Mouse (Mus musculus): ENCODE results near the gene Tm9sf4. TPM values are rescaled to one million over a fixed set of nuclear protein-coding genes. Genes with fewer than 3 reads are reported as not detected.

Tm9sf4 gene
- polyA plus RNA-seq, 1 experiment from 2014 or later, result 88.1 TPM

DNA sequence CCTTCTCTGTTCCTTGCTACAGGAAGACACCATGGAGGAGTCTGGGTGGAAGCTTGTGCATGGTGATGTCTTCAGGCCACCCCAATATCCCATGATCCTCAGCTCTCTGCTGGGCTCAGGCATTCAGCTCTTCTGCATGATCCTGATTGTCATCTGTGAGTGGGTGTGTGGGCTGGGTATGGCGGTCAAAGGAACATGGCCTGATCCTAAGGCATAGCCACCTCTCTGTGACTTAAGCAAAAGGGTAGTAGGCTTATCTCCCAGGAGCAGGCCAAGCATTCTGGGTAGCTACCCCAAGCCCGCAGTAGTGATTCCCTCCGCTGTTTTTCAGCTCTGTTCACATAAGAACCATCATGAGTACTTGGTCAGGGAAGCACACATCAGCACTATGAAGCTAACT lies 33.2 kb downstream of the Tm9sf4 start:
- no peak for ATAC-seq (ENCODE audit: insufficient number of reproducible peaks, insufficient read depth, low FRiP score, low TSS enrichment)
- Histone ChIP-seq H3K27me3 (no peaks in the 10 kb centered on the region), H3K27ac (no peak overlapping the region), H3K9me3 (no peaks in the 10 kb centered on the region), H3K4me3 (no peak overlapping the region), H3K4me2 (replicated peaks) (no peak overlapping the region), H3K4me1 (no peaks in the 10 kb centered on the region), H3K36me3 (peaks cover 70% of the 10 kb centered on the region), H3K9ac (no peak overlapping the region)
- 96% methylated on average over 3 of the region's 3 CpGs for WGBS

- H3K36me3 ChIP-seq, result peaks cover 68% of the 10 kb centered on the region
- H3K9me3 ChIP-seq, result no peaks in the 10 kb centered on the region
- no peak for ATAC-seq (ENCODE audit: insufficient number of reproducible peaks, insufficient read depth, low FRiP score, low TSS enrichment)
- H3K27ac ChIP-seq, result no peak overlapping the region
- H3K4me1 ChIP-seq, result no peaks in the 10 kb centered on the region
- no peak overlapping the region for H3K4me3 ChIP-seq
- H3K27me3 ChIP-seq, result no peaks in the 10 kb centered on the region
- no peak overlapping the region for H3K4me2 ChIP-seq (replicated peaks)
- WGBS, result 73% methylated on average over 5 of the region's 5 CpGs
- H3K9ac ChIP-seq, result no peak overlapping the region
These were observed 37.4 kb downstream of the Tm9sf4 start for GRCm38 (mm10) chr2:153198485-153198884.

DNA sequence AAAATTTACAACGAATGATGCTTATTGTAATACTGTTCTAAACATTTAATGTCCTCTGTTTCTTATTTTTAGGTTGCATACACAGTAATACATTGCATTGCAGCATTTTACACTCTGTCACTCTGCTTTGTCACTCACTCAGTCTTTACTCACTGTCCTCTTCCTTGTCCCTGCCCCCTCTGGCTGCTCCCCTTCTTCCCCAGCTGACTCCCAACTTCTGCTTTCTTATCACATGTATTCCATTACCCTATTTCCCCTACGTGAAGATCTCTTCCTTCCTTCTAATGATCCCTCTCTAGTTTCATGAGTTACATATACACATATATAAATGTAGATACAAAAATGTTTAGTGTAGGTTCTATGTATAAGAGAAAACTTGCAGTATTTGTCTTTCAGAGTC lies 38.0 kb downstream of the Tm9sf4 start:
- Histone ChIP-seq H3K9ac (no peak overlapping the region), H3K36me3 (peaks cover 71% of the 10 kb centered on the region), H3K4me3 (no peak overlapping the region), H3K4me1 (no peaks in the 10 kb centered on the region), H3K27me3 (no peaks in the 10 kb centered on the region), H3K27ac (no peak overlapping the region), H3K9me3 (no peaks in the 10 kb centered on the region), H3K4me2 (replicated peaks) (no peak overlapping the region)
- WGBS, result 86% methylated on average over 2 of the region's 2 CpGs
- ATAC-seq (ENCODE audit: insufficient number of reproducible peaks, insufficient read depth, low FRiP score, low TSS enrichment), result no peak

DNA sequence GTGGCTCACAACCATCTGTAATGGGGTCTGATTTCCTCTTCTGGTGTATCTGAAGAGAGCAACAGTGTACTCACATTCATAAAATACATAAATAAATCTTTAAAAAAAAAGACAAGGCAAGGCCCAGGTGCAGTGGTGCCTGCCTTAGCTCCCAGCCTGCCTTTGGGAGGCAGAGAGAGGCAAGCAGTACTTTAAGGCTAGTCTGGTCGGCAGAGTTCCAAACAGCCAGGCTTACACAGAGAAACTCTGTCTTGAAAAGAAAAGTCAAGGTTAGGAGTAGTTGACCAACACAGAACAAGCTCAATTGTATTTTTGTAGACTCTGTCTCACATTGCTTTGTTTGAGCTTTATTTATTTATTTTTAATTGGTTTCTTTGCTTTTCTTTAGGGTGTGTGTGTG lies 41.7 kb downstream of the Tm9sf4 start:
- WGBS, result 79% methylated on average over 1 of the region's 1 CpGs

GRCm38 (mm10) chr2:153208149-153208548 lies 47.0 kb downstream of the Tm9sf4 start:
- peaks cover 64% of the 10 kb centered on the region for H3K36me3 ChIP-seq
- no peaks in the 10 kb centered on the region for H3K9me3 ChIP-seq
- no peak overlapping the region for H3K9ac ChIP-seq
- no peaks in the 10 kb centered on the region for H3K4me1 ChIP-seq
- WGBS, result 97% methylated on average over 2 of the region's 2 CpGs
- no peak for ATAC-seq (ENCODE audit: insufficient number of reproducible peaks, insufficient read depth, low FRiP score, low TSS enrichment)
- H3K27ac ChIP-seq, result no peak overlapping the region
- no peak overlapping the region for H3K4me3 ChIP-seq
- no peak overlapping the region for H3K4me2 ChIP-seq (replicated peaks)
- no peaks in the 10 kb centered on the region for H3K27me3 ChIP-seq

More for the DNA sequence above, 41.7 kb downstream of the Tm9sf4 start:
- no peak overlapping the region for H3K27ac ChIP-seq
- H3K4me2 ChIP-seq (replicated peaks), result no peak overlapping the region
- H3K9me3 ChIP-seq, result no peaks in the 10 kb centered on the region
- no peak for ATAC-seq (ENCODE audit: insufficient number of reproducible peaks, insufficient read depth, low FRiP score, low TSS enrichment)
- H3K36me3 ChIP-seq, result peaks cover 78% of the 10 kb centered on the region
- no peaks in the 10 kb centered on the region for H3K27me3 ChIP-seq
- H3K9ac ChIP-seq, result no peak overlapping the region
- H3K4me1 ChIP-seq, result no peaks in the 10 kb centered on the region
- H3K4me3 ChIP-seq, result no peak overlapping the region

DNA sequence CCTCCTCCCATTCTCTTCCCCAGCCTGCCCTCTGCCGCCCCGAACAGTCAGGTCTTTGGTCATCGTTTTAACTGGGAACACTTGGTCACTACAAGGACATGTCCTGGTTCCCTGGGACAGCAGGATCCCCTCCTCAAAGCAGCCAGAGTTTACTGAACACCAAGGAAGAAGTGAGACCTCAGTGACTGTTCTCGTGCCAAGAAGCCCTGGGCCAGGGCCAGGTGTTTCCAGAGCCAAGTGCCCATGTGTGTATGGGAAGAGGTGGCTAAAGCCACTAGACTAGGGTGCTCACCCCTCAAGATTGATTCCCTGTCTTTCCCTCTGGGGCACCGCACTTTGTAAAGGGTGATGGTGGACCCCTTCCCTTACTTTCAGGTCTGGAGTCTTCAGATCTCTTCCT lies 48.2 kb downstream of the Tm9sf4 start:
- 92% methylated on average over 5 of the region's 5 CpGs for WGBS
- Histone ChIP-seq H3K36me3 (peaks cover 56% of the 10 kb centered on the region), H3K4me1 (no peaks in the 10 kb centered on the region; the same call in 1 of the 2 replicates), H3K9me3 (no peaks in the 10 kb centered on the region), H3K9ac (no peak overlapping the region), H3K27me3 (no peaks in the 10 kb centered on the region), H3K4me3 (no peak overlapping the region), H3K27ac (no peak overlapping the region), H3K4me2 (replicated peaks) (no peak overlapping the region)
- ATAC-seq (ENCODE audit: insufficient number of reproducible peaks, insufficient read depth, low FRiP score, low TSS enrichment), result no peak

- WGBS, result 95% methylated on average over 5 of the region's 5 CpGs
- peaks cover 4% of the 10 kb centered on the region; the same call in 1 of the 2 replicates for H3K4me1 ChIP-seq
These were observed 50.3 kb downstream of the Tm9sf4 start for GRCm38 (mm10) chr2:153211451-153211850.

DNA sequence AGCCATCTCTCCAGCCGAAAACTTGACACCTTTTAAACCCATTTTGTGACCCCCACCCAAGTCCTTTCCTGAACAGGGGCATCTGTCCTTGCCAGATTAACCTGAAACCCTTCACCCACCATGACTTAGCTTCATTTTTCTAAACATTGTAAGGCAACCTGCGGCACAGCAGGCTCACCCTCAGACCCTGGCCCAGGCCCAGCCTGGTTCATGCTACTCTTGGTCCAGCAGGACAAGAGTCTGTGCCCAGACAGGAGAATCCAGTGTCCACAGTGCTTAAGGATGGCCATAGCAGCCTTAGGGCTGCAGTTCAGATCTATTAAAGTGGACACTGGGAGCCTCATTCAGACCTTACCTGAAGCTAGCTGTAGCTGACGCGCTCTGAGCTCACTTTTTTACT lies 52.2 kb downstream of the Tm9sf4 start:
- H3K4me2 ChIP-seq (replicated peaks), result no peak overlapping the region
- no peak overlapping the region for H3K9ac ChIP-seq
- no peak overlapping the region for H3K4me3 ChIP-seq
- peaks cover 20% of the 10 kb centered on the region for H3K36me3 ChIP-seq
- H3K27me3 ChIP-seq, result no peaks in the 10 kb centered on the region
- ATAC-seq (ENCODE audit: insufficient number of reproducible peaks, insufficient read depth, low FRiP score, low TSS enrichment), result no peak
- H3K4me1 ChIP-seq, result peaks cover 4% of the 10 kb centered on the region; the same call in 1 of the 2 replicates
- no peak overlapping the region for H3K27ac ChIP-seq
- H3K9me3 ChIP-seq, result no peaks in the 10 kb centered on the region
- whole genome bisulfite sequencing, result 87% methylated on average over 4 of the region's 4 CpGs

More at GRCm38 (mm10) chr2:153211451-153211850, 50.3 kb downstream of the Tm9sf4 start:
- H3K4me3 ChIP-seq, result no peak overlapping the region
- no peak for ATAC-seq (ENCODE audit: insufficient number of reproducible peaks, insufficient read depth, low FRiP score, low TSS enrichment)
- H3K9ac ChIP-seq, result no peak overlapping the region
- no peaks in the 10 kb centered on the region for H3K9me3 ChIP-seq
- H3K4me2 ChIP-seq (replicated peaks), result no peak overlapping the region
- H3K27me3 ChIP-seq, result no peaks in the 10 kb centered on the region
- peaks cover 38% of the 10 kb centered on the region for H3K36me3 ChIP-seq
- no peak overlapping the region for H3K27ac ChIP-seq

DNA sequence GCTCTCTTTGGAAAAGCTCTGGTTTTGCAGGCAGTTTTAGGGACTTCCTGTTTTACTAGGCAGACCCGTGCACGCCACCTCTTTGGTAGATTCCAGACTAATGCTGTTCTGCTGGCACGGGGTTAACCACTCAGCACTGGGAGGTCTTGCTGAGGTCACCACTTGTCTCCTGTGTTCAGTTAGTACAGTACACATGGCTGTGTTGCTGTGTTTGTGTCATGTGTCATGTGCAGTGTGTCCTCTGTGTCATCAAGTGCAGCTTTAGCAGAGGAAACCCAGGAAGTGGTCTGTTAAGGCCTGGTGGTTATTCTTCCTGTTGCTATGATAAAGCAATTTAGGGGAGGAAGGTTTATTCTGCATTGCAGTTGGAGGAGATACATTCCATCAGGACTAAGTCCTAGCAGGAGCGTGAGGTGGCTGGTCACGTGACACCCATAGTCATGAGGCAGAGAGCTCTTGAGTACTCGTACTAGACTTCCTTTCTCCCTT lies 53.7 kb downstream of the Tm9sf4 start:
- Histone ChIP-seq H3K27me3 (no peaks in the 10 kb centered on the region), H3K4me2 (replicated peaks) (no peak overlapping the region), H3K4me1 (peaks cover 4% of the 10 kb centered on the region; the same call in 1 of the 2 replicates), H3K9ac (no peak overlapping the region), H3K27ac (no peak overlapping the region), H3K9me3 (no peaks in the 10 kb centered on the region), H3K4me3 (no peak overlapping the region), H3K36me3 (peaks cover 7% of the 10 kb centered on the region)
- ATAC-seq (ENCODE audit: insufficient number of reproducible peaks, insufficient read depth, low FRiP score, low TSS enrichment), result 0 out of 2 replicates have a peak, but pooled peaks have one; percentile 67
- 57% methylated on average over 6 of the region's 6 CpGs for WGBS

DNA sequence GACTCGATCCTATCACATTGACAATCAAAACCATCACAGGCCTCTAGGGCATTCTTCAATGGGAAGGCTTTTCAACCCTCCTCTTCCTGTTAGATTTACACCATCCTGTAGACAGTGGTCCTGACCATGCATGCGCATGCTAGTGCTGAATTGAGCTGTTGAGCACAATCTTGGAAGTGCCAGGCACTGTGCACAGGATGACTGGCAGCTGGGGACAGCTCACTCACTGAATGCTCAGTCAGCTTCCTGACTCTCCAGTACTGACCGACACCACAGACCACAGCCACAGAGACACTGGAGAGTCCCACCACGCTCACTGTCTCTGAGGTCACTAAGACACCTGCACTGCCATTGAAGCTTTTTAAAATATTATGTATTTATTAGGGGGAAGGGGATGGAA lies 54.3 kb downstream of the Tm9sf4 start:
- Histone ChIP-seq H3K4me1 (peaks cover 4% of the 10 kb centered on the region; the same call in 1 of the 2 replicates), H3K4me2 (replicated peaks) (no peak overlapping the region), H3K27me3 (no peaks in the 10 kb centered on the region), H3K27ac (no peak overlapping the region), H3K4me3 (no peak overlapping the region), H3K9me3 (no peaks in the 10 kb centered on the region), H3K9ac (no peak overlapping the region), H3K36me3 (peaks cover 2% of the 10 kb centered on the region; the same call in 1 of the 2 replicates)
- no peak for ATAC-seq (ENCODE audit: insufficient number of reproducible peaks, insufficient read depth, low FRiP score, low TSS enrichment)
- 68% methylated on average over 4 of the region's 4 CpGs for WGBS

- H3K4me3 ChIP-seq, result no peak overlapping the region
- no peaks in the 10 kb centered on the region for H3K27me3 ChIP-seq
- ATAC-seq (ENCODE audit: insufficient number of reproducible peaks, insufficient read depth, low FRiP score, low TSS enrichment), result no peak
- H3K4me1 ChIP-seq, result peaks cover 4% of the 10 kb centered on the region; the same call in 1 of the 2 replicates
- WGBS, result 87% methylated on average over 10 of the region's 10 CpGs
- H3K9me3 ChIP-seq, result no peaks in the 10 kb centered on the region
- no peak overlapping the region for H3K27ac ChIP-seq
- no peak overlapping the region for H3K9ac ChIP-seq
- H3K36me3 ChIP-seq, result no peaks in the 10 kb centered on the region
- no peak overlapping the region for H3K4me2 ChIP-seq (replicated peaks)
These were observed 56.8 kb downstream of the Tm9sf4 start for GRCm38 (mm10) chr2:153217826-153218340.

- no peak overlapping the region for H3K9ac ChIP-seq
- 74% methylated on average over 3 of the region's 3 CpGs for WGBS
- no peak overlapping the region for H3K4me2 ChIP-seq (replicated peaks)
- no peaks in the 10 kb centered on the region for H3K36me3 ChIP-seq
- H3K4me3 ChIP-seq, result no peak overlapping the region
- H3K4me1 ChIP-seq, result peaks cover 4% of the 10 kb centered on the region; the same call in 1 of the 2 replicates
- H3K27ac ChIP-seq, result no peak overlapping the region
- no peaks in the 10 kb centered on the region for H3K27me3 ChIP-seq
- ATAC-seq (ENCODE audit: insufficient number of reproducible peaks, insufficient read depth, low FRiP score, low TSS enrichment), result no peak
- H3K9me3 ChIP-seq, result no peaks in the 10 kb centered on the region
These were observed 57.4 kb downstream of the Tm9sf4 start for GRCm38 (mm10) chr2:153218516-153218915.
